Comparison of ENCODE assay signal across 10 mouse cellular contexts in genomic region chr9:52298329-52298728, GRCm38 (mm10).
DNase-seq lines count a peak whose midpoint lies in the region; ATAC-seq and TF ChIP-seq lines count a peak whose summit lies in the region.
"Had no signal": no experiment of that assay in that cellular context is flagged by ENCODE, and none has a peak within 500 bp of the region (broad histone marks: within the 10 kb centered on the region; RNA-seq: fewer than 3 reads in every experiment).

No protein-coding gene starts in this region.

- H3K4me1 ChIP-seq in hindbrain, embryonic 15.5 days (replicated peaks), result no peaks in the 10 kb centered on the region; the same call in 1 of the 2 replicates
- no peaks in the 10 kb centered on the region for H3K4me1 ChIP-seq in hindbrain, embryonic 10.5 days (replicated peaks)
- no peaks in the 10 kb centered on the region for H3K4me1 ChIP-seq in thymus, adult 2 months (replicated peaks; ENCODE audit: control insufficient read depth, insufficient read depth, low read length)
- H3K4me1 ChIP-seq in limb, embryonic 10.5 days, result no peaks in the 10 kb centered on the region
- H3K4me1 ChIP-seq: embryonic facial prominence, embryonic 12.5 days; limb, embryonic 15.5 days had no signal

- WGBS in hindbrain, embryonic 15.5 days, result 6% methylated on average over 6 of the region's 6 CpGs
- WGBS in hindbrain, embryonic 10.5 days, result 14% methylated on average over 6 of the region's 6 CpGs
- WGBS in thymus, adult 2 months, result 2% methylated on average over 6 of the region's 6 CpGs
- WGBS in limb, embryonic 10.5 days, result 12% methylated on average over 6 of the region's 6 CpGs

- no peaks in the 10 kb centered on the region for H3K27me3 ChIP-seq in hindbrain, embryonic 15.5 days
- H3K27me3 ChIP-seq in hindbrain, embryonic 10.5 days (ENCODE audit: insufficient read depth, poor library complexity, severe bottlenecking), result no peaks in the 10 kb centered on the region
- H3K27me3 ChIP-seq in thymus, adult 2 months (ENCODE audit: control insufficient read depth, insufficient read depth, low read length), result no peaks in the 10 kb centered on the region
- H3K27me3 ChIP-seq in limb, embryonic 10.5 days (ENCODE audit: low read depth, poor library complexity, severe bottlenecking), result no peaks in the 10 kb centered on the region
- H3K27me3 ChIP-seq: embryonic facial prominence, embryonic 12.5 days; limb, embryonic 15.5 days had no signal

- no peak for TF ChIP-seq POLR2A in thymus, adult 2 months (IDR thresholded peaks at IDR 0.05; ENCODE audit: control insufficient read depth, extremely low read depth, insufficient read depth, low read length, poor library complexity)

- TF ChIP-seq CTCF in thymus, adult 2 months (IDR thresholded peaks at IDR 0.05; ENCODE audit: borderline replicate concordance, control insufficient read depth, extremely low read depth, insufficient read depth, low read length, poor library complexity), result no peak

- H3K4me2 ChIP-seq in hindbrain, embryonic 15.5 days, result no peak overlapping the region
- H3K4me2 ChIP-seq: embryonic facial prominence, embryonic 12.5 days; limb, embryonic 15.5 days had no signal

- peak; percentile 80 for ATAC-seq in hindbrain, embryonic 15.5 days (ENCODE audit: low FRiP score, low read depth)

- DNase-seq in hindbrain, embryonic 10.5 days (ENCODE audit: low spot score), result no peak
- peak; percentile 7 for DNase-seq in thymus, postnatal 25 days
- no peak for DNase-seq in thymus, adult 2 months
- peak; percentile 32 for DNase-seq in embryo, embryonic 9.5 days (ENCODE audit: extremely low spot score)
- DNase-seq in limb, embryonic 10.5 days (ENCODE audit: low spot score), result peak; percentile 34
- no peak for DNase-seq in gastrocnemius, adult 8-10 months (ENCODE audit: low spot score in 2 of 2)
- DNase-seq in adrenal gland, postnatal 4 days (ENCODE audit: low spot score in 2 of 2), result no peak

- H3K27ac ChIP-seq in hindbrain, embryonic 15.5 days (replicated peaks), result no peak overlapping the region
- H3K27ac ChIP-seq in hindbrain, embryonic 10.5 days, result no peak overlapping the region
- H3K27ac ChIP-seq in thymus, adult 2 months (ENCODE audit: control insufficient read depth, insufficient read depth, low read length), result no peak overlapping the region
- no peak overlapping the region for H3K27ac ChIP-seq in limb, embryonic 10.5 days
- H3K27ac ChIP-seq: embryonic facial prominence, embryonic 12.5 days; limb, embryonic 15.5 days had no signal

- no peaks in the 10 kb centered on the region for H3K36me3 ChIP-seq in hindbrain, embryonic 15.5 days
- H3K36me3 ChIP-seq in hindbrain, embryonic 10.5 days, result no peaks in the 10 kb centered on the region
- no peaks in the 10 kb centered on the region for H3K36me3 ChIP-seq in thymus, adult 2 months (ENCODE audit: control insufficient read depth, insufficient read depth, low read length)
- no peaks in the 10 kb centered on the region for H3K36me3 ChIP-seq in limb, embryonic 10.5 days
- H3K36me3 ChIP-seq: embryonic facial prominence, embryonic 12.5 days; limb, embryonic 15.5 days had no signal

- no peak overlapping the region for H3K9ac ChIP-seq in hindbrain, embryonic 15.5 days
- H3K9ac ChIP-seq: embryonic facial prominence, embryonic 12.5 days; limb, embryonic 15.5 days had no signal

- H3K9me3 ChIP-seq in hindbrain, embryonic 15.5 days, result no peaks in the 10 kb centered on the region
- H3K9me3 ChIP-seq in hindbrain, embryonic 10.5 days, result no peaks in the 10 kb centered on the region
- no peaks in the 10 kb centered on the region for H3K9me3 ChIP-seq in limb, embryonic 10.5 days (replicated peaks)
- H3K9me3 ChIP-seq: embryonic facial prominence, embryonic 12.5 days; limb, embryonic 15.5 days had no signal

- no peak overlapping the region for H3K4me3 ChIP-seq in hindbrain, embryonic 15.5 days
- no peak overlapping the region for H3K4me3 ChIP-seq in hindbrain, embryonic 10.5 days
- no peak overlapping the region for H3K4me3 ChIP-seq in thymus, adult 2 months (ENCODE audit: control insufficient read depth, insufficient read depth, low read length)
- no peak overlapping the region for H3K4me3 ChIP-seq in limb, embryonic 10.5 days
- H3K4me3 ChIP-seq: embryonic facial prominence, embryonic 12.5 days; limb, embryonic 15.5 days had no signal

Comparison
In these comparisons a context has a peak if more than half of its experiments do, and no peak if none do; other contexts are left out.
1. DNase-seq: peak in thymus, postnatal 25 days (single experiment), embryo, embryonic 9.5 days (single experiment) and limb, embryonic 10.5 days (single experiment); none in hindbrain, embryonic 10.5 days (single experiment), thymus, adult 2 months (single experiment), gastrocnemius, adult 8-10 months (0 of 2) and adrenal gland, postnatal 4 days (0 of 2).